Mouse (Mus musculus) spleen, adult 12 weeks (tissue): ENCODE measurements around the gene Plcb2.
A peak's percentile ranks its signal among the peaks of the same experiment; 100 is the strongest.

Experiments
- DNase-seq: peaks from one replicate; pipeline ENCODE4 v3.0.0; 2022; ENCODE audit warnings: low spot score

The Plcb2 gene

DNA sequence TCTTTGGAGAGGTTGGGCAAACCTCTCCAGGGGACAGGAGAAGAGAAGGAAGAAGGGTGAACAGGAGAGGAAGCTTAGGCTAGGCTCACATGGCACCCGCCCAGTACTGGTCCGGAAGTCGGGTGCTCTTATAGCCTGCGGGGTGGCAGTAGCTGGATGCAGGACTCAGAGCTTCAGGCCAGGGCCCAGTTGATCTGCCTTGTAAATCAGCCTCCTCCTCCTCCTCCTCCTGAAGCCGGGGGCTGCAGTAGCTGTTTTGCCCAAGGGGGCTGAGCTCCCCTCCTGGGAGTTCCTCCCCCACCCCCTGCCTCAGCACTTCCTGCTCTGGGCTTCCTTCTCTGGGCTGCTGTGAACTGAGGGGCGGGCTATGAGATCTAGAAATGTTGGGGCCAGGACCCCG is at the start of gene Plcb2:
TSS of gene Plcb2 (minus strand) at position 102 of the 400 bp plus-strand sequence.
- no peak for DNase-seq

DNA sequence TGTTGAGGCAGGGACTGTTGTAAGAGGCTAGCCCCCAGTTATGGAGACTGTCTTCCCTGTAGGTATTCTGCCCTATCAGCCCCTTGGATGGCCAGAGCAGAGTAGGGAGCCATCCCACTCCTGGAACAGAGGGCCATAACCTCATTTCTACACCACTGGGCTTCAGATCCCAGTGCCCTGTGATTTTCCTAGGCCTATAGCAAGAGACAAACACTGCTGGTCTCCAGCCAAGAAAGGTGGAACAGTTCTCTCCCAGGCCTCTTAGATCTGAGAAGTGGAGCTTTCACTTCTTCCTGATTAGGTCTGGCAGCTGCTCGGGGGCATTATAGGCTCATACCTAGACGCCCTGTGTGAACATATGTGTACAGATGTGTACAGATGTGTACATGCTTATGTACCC is 48.1 kb upstream of the Plcb2 start:
- DNase-seq, result no peak

DNA sequence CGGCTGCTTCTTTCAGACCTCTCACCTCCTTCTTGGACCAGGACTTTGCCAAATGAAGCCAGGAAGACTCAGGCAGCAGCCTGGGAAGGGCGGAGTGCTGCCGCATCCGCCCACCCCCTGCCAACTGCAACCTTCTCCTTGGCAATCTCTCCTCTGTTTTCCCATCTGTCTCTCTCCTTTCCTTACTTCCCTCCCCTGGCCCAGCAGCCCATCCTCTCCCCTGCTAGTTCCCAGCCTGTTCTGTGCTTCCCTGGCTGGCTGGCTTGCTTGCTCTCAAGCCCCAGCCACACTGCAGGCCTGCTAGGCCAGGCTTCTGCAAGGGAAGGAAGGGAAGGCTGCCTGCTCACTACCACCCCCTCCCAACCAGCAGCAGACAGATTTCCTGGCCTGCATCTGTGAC is 47.6 kb upstream of the Plcb2 start:
- DNase-seq, result no peak

DNA sequence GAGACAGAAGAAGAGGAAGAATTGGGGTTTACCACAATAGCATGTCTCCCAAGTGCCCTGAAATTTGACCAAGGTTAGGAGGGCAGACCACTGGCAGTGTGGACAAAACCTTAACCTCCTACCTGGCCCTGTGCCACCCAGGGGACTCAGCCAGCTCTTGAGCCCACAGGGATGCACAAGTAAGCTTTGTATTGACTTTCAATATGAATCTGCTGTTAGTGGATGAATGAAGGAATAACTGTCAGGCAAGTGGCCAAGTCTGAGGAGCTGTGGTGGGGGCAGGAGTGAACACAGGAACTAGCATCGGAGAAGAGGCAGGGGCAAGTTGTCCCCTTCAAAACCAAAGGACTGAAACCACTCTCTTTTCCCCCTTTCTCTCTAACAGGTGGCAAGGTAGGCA is 47.2 kb upstream of the Plcb2 start:
- DNase-seq, result no peak

DNA sequence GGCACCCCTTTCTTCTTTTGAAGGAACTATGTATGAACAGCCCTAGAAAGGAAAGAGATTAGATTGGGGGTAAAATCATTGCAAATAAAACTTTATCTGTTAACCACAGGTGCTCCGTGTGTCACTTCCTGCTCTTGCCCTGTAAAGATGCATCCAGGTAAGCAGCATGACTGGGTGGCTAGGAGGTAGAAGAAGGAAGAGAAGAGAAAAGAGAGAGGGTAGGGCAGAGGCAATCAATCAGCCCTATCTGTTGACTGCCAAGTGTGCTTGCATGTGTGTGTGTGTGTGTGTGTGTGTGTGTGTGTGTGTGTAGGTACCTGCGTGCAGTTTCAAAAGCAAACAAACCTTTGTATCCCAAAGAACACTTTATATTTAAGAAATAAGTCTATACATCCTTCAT is 46.3 kb upstream of the Plcb2 start:
- no peak for DNase-seq

DNA sequence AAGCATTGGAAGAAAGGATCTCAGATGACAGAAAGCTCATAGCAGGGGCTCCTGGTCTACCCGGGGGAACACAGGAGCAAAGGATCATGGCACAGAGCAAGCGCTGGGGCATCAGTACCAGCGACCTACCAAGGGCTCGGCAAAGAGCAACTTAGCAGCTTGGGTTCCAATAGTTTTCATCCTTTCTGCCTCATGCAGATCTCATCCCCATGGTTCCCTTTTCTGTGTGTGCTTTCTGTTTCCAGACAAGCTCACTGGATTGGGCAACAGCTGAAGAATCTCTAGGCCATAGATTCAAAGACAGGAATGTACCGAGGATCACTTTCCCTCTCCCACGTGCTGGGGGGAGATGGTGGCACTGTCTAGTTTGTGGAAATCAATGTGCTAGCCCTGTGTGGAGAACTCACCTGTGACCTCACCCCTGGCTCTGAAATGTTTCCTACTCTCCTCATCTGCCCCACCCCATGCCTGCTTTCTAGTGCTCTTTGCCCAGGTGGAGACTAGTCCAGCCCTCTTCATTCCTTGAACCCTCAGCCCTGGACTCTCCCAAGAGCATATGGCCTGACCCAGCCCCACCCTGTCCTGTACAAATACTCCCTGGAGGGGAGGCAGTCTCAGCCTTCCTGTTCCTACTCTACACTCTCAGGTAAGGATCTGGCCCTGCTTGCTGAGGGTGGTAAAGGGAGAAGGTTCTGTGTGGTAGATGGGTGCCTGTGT is 44.1 kb upstream of the Plcb2 start, which contains the start of gene Phgr1:
TSS of gene Phgr1 (plus strand) at position 612 of the 717 bp plus-strand sequence.
- no peak for DNase-seq

DNA sequence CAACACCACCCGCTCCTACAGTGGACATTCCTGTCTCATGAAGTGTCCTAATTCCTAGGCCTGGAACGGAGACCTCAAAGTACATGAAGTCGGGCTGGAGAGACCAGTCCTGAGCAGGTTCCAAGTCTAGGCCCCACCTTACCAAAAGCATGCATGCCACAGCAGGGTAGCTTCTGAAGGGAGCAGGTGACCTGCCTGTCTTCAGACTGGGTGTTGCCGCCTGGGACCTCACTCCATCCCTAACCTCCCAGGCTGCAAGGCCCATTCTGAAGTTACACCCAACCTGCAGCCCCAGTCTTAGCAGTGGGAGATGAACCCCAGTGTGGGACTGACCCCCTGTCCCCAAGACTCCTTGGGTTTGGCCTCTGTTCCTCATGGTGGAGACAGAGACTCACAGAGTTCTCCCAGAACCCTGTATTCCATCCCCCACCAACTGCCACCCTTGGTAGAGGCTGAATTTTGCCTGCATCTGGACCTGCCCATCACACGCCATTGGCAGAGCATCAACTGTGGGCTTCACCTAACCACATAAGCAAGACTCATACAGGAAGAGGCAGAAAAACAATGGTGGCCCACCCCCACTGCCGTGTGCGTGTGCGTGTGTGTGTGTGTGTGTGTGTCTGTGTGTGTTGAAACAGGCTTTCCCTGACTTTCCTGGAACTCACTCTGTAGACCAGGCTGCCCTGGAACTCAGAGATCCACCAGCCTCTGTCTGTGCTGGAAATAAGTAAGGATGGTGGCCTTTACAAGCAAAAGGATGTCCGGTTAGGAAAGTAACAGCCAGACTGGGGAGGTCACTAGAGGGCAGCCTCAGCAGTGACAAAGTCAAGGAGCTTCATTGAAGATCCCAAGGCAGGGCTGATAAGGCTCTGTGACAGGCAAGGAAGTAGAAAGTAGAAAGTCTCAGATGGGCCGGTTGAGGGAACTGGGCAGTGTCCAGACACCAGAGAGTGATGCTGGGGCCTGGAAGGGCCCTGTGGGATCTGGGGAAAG is 38.1 kb upstream of the Plcb2 start:
- DNase-seq, result no peak

DNA sequence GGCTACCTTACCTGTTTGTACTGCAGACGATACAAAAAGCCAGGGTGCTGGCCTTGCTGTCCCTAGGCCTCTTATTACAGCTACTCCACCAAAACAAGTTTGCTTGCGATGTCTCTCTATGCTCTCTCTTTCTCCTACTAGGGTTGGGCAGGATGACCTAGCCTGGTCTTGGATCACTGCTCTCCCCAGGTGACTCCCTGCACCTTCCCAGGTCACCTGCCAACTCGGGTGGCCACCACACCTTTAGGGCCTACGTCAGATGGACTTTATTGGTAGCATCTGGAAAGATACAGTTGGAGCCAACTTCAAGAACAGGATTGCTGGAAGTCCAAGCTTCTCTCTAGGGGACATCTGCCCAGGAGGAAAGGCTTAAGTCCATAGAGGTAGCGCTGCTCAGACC is 36.6 kb upstream of the Plcb2 start:
- no peak for DNase-seq

DNA sequence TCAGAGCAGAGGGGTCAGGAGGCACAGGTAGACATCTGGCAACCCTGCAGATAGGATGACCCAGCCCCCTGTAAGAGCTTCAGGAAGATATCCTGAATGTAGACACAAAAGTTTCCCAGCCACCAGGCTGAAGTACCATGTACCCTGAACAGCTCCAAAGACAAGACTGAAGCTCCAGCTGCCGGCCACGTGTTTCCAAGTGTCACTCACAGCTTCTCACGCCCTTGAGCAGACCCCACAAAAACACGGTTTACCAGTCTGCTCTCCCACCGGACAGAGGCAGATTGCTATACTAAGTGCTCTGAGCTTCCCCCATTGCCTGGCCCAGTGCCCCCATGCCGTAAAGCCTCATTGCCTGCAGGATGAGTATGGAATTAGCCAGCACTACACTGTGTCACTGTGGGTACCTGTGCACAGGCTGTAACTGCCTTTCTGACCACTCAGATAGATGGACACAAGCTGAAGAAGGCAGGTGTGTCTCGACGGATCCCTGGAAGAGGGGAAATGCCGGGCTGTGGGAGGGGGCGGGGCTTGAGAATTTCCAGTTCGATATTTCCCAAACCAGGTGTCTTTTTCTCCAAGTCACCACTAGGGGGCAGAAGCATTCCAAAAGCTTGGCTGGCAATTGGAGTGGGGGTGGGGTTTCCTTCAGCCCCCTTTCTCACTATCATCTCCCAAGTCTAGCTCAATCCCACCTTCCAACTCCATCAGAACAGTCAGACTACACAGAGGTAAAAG is 36.0 kb upstream of the Plcb2 start:
- no peak for DNase-seq

DNA sequence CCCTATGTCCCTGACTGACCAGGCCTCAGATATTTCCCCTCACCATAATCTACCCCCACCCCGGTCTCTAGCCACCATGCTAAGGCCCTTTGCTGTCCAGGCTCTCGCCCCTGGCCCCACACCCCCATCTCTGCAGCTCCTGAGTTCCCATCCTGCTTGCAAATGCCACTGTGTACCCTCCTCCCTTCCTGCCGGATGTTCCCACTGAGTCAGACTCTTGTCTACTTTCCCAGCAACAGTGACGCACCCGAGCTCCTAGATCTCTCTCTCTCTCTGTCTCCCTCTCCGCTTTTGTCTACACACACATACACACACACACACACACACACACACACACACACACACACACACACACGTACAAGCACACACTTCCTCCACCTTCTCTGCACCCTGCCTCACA is 35.2 kb upstream of the Plcb2 start:
- DNase-seq, result no peak

DNA sequence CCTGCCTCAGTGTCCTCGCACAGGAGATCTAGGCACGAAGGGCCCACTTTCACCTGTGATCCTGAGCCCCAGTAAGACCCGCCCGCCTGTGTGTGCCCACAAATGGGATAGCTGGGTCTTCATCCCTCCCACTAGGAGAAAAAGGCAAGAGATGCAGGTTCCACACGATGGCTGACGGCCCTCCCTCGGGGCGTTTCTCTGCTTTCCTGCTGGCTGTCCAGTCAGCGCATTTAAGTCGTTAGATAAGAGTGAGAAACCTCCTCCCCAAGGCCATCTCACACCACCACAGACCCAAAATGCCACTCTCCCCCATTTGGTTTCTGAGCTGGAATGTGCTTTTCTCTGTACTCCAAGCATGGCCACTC is 34.5 kb upstream of the Plcb2 start:
- DNase-seq, result no peak

DNA sequence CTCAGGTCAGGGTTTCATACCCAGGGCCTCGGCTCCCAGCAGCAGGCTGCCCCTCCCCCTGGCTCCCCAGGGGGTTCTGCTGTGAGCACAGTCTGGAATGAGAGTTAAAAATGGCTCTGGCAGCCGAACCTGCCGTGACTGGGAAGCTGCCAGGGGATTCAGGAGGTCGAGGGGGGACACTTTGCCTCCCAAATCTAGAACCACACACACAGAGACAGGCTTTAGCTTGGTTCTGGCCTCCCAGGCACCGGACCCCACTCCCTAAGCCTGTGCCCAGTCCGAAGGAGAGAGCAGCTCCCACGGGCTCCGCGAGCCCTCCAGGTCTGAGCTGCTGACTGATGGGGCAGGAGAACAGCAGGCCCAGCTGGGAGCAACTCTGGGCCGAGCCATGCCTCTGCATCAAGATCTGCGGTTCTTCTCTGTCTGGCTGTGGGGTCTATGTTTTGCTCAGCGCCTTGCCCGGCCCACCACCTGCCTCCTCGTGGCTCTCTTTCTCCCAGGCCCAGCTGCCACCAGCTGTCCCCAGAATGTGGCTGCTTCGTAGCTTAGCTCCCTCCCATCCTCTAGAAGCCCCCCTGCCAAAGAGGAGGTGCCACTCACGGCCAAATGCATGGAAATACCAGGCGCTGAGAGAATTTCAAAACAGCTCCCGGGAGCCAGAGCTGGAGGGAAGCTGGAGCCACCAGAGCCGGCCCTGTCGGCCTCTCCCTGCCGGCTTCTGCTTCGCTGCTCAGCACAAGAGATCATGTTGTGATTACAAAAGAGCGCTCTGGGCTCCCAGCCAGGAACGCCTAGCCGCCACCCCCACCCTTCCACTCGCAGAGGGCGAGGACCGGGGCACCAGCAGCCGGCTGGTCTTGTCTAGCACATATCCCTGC is 33.9 kb upstream of the Plcb2 start, which contains the start of gene Ccdc9b:
TSS of gene Ccdc9b (minus strand) at position 756 of the 878 bp plus-strand sequence.
- DNase-seq, result peak; percentile 62

DNA sequence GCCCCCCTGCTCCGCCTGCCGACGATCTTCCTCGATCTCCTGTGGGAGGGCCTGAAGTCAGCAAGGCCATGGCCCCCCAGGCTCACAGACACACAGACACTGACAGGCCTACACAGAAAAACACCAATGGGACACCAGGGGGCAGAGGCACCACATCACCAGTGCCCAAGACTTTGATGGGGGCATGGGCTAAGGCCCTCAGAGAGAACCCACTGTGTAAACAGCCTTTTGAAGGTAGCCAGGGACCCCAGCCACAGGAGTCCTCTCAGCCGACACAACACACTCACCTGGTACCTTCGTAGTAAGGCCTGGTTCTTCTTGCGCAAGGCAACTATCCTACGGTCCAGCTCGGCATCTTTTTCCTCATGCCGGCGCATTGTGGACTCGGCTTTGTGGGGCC is 33.1 kb upstream of the Plcb2 start:
- no peak for DNase-seq

DNA sequence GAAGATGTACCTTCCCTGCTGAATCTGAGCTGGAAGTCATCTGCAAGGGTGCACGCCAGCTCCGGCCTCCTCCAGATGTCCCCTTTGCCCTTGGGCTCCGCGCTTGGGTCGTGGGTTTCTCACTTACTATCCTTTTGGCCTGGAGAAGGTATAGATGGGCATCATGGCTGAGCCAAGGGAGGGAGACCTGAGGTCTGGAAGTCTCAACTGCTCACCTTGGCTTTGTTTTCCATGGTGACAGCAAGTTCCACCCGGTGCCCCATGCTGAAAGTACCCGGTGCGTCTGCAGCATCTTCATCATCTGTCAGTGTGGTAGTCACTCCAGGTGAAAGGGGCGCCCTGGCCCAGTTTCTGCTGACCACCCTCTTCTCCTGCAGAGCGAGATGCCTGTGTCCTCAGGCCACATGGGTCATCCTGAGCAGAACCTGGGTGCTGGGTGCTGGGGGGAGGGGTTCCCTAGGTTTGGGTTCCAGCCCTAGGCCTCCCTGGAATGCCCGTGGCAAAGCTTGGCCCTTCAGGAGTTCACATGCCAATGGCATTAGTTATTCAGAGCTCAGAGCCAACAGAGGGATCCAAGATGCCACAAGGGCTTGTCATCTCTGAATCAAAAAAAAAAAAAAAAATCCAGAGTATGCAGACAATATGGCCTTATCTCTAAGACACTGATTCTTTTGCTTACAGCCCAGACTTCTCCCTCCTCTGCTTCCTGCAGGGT is 32.2 kb upstream of the Plcb2 start:
- DNase-seq, result no peak

DNA sequence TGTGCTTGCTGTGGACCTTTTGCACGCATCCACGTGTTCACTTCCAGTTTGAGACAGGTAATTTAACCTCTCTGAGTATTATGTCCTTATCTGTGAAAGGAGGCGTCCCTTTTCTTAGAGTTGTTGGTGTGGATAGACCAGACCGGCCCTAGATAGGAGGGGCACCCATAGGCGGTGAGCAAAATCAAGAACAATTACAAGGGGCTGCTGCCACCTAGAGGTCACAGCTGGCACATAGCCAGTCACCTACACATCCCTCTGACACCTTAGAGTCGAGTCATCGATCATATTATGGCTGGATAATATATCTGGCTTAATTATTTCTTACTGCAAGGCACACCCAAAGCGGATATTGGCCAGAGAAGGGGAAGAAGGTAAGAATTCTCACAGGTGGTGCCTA is 31.6 kb upstream of the Plcb2 start:
- peak; percentile 50 for DNase-seq

DNA sequence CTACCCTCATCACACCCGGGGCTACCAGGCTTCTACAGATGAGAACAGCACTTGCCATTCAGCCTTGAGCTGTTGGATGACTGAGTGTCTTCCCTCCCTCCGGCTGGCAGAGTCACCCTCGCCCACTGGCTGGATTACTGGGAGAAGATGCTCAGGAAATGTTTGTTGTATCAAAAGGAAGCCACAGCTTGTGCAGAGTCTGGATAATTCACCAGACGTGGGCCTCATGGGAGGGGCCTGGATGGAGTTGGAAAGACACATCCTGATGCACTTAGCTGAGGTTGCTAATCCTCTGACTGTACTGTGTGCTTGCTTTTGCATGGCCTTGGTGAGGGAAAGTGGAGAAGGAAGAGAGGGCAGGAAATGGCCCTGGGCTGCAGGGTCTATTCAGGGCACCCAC is 27.9 kb upstream of the Plcb2 start:
- no peak for DNase-seq

DNA sequence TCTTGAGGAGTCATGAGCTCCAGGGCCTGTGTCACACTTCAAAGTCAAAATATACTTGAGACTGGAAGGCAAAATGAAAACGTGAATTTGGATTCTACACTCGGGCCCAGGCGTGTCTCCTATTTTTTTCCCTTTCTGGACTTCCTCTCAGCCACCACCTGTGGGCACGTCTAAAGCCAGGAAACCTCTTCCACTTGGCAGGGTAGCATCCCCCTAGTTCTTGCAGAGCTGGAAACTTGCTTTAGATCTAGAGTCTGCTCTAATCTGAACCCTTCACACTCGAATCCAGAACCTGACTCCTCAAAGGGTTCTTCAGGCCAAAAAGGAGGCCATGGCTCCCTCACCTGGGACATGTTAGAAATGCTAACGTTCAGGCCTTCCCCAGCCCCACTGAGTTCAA is 27.2 kb upstream of the Plcb2 start:
- no peak for DNase-seq

DNA sequence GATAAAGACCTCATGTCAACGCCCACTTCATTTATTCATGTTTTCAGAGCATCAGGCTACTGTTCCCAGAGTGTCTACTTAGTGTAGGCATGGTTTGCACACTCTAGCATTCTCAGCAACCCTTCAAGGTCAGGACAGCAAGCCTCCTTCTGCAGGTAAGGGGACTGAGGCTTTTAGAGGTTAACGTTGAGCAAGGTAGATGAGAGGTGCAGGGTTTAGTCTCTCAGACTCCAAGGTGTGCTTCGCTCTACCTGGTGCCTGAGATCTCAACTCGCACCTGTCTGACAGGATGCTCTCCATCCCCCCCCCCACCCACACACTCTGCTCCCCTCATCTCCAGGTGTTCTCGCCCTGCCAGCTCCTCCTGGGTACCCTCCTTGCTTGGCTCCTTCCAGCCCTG is 25.9 kb upstream of the Plcb2 start:
- no peak for DNase-seq

DNA sequence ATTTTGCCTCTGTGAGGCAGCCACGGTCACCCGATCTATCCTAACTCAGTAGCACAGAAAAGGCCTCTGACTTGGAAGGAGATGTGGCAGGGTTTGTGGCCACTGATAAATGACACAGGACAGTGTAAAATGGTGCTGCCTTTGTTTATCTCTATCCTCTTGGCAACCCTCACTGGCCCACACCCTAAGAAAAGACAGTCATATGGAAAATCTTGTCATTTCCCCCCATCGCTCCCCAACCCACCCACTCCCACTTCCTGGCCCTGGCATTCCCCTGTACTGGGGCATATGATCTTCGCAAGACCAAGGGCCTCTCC is 24.5 kb upstream of the Plcb2 start:
- DNase-seq, result no peak

DNA sequence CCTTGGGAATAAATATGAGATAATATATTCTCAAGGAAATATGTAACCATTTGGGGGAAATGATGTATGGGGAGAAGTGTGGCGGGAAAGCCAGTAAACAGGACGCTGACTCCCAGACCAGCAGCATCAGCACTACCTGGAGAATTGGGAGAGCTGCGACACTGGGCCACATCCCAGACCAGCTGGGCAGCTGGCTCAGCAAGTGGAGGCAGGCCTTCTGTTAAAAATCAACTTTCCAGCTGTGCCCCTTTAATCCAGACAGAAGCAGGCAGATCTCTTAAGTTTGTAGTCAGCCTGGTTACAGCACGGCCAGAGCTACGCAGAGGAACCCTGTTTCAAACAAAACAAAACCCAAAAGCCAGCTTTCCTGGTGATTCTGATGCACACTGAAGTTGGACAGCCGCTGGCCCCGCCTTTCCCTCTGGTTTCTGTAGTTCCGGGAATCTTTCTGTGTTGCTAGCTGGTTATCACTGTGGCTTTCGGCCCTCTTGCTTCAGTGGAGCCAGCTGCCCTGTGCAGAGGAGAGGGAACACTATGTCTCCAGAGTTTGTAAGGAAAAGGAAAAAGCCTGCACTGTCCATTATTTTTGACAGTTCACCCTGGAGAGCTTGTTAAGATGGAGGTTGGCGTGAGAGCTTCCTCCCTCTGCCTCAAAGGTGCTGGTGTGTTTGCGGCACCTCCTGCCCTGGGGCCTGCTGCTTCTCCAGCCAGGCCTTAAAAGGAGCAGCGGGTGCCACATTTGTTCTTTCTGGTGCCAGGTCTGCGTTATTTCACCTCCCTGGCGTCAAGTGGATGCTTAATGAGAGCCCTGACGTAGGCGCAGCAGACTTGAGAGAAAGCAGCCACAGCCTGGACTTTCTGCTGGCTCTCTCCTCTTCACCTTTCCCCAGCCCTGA is 23.9 kb upstream of the Plcb2 start:
- no peak for DNase-seq
